Mouse (Mus musculus) forebrain, embryonic 16.5 days (tissue): ENCODE measurements around the gene Pakap. TPM values are rescaled to one million over a fixed set of nuclear protein-coding genes. Genes with fewer than 3 reads are reported as not detected.

Source experiments
- ATAC-seq: fragments of 200-750 bp; cut with Nextera tagmentation; 2 replicates; pipeline ENCODE4 v1.8.0; 2017; ENCODE audit warnings: mild to moderate bottlenecking, moderate library complexity
- H3K27ac ChIP-seq: fragments of 300-500 bp; sonication (generic); 2 replicates; pipeline ENCODE4 v1.5.1; 2014; ENCODE audit warnings: low read length, control low read depth
- H3K27me3 ChIP-seq: fragments of 300-500 bp; sonication (generic); replicated peaks from 2 replicates; pipeline ENCODE4 v1.6.1; 2014; ENCODE audit warnings: low read length; ENCODE audit not compliant: control insufficient read depth, insufficient read depth
- H3K36me3 ChIP-seq: fragments of 300-500 bp; sonication (generic); 2 replicates; pipeline ENCODE4 v1.6.1; 2014; ENCODE audit not compliant: control insufficient read depth, insufficient read depth
- H3K4me1 ChIP-seq: fragments of 300-500 bp; sonication (generic); replicated peaks from 2 replicates; pipeline ENCODE4 v1.6.1; 2014; ENCODE audit warnings: low read length; ENCODE audit not compliant: control insufficient read depth, insufficient read depth
- H3K4me2 ChIP-seq: fragments of 300-500 bp; sonication (generic); 2 replicates; pipeline ENCODE4 v1.6.1; 2014; ENCODE audit warnings: mild to moderate bottlenecking, low read length, control low read depth
- H3K4me3 ChIP-seq: fragments of 300-500 bp; sonication (generic); replicated peaks from 2 replicates; pipeline ENCODE4 v1.5.1; 2014; ENCODE audit warnings: mild to moderate bottlenecking, low read length, control low read depth
- H3K9ac ChIP-seq: fragments of 300-500 bp; sonication (generic); replicated peaks from 2 replicates; pipeline ENCODE4 v1.6.1; 2014; ENCODE audit warnings: low read depth, low read length, control low read depth
- H3K9me3 ChIP-seq: fragments of 300-500 bp; sonication (generic); 2 replicates; pipeline ENCODE4 v1.6.1; 2016; ENCODE audit warnings: low read length; ENCODE audit not compliant: control insufficient read depth
- WGBS: fragments of 180-500 bp; shearing (Covaris S2); extraction: QIAGEN DNeasy Blood & Tissue Kit; methylation state at CpG from one replicate; pipeline ENCODE4 v1.1.7; 2014; 5-methylcytosine and 5-hydroxymethylcytosine counted together
- polyA plus RNA-seq: library from polyadenylated mRNA; unstranded; fragments of >200 nt; fragmentation: Nextera tagmentation; extraction: Ambion mirVana; gene quantifications from 2 replicates; pipeline ENCODE4 v1.2.1, GENCODE M21; 2015

Gene Pakap
- polyA plus RNA-seq, 1 experiment from 2014 or later, result 6.4 TPM

DNA sequence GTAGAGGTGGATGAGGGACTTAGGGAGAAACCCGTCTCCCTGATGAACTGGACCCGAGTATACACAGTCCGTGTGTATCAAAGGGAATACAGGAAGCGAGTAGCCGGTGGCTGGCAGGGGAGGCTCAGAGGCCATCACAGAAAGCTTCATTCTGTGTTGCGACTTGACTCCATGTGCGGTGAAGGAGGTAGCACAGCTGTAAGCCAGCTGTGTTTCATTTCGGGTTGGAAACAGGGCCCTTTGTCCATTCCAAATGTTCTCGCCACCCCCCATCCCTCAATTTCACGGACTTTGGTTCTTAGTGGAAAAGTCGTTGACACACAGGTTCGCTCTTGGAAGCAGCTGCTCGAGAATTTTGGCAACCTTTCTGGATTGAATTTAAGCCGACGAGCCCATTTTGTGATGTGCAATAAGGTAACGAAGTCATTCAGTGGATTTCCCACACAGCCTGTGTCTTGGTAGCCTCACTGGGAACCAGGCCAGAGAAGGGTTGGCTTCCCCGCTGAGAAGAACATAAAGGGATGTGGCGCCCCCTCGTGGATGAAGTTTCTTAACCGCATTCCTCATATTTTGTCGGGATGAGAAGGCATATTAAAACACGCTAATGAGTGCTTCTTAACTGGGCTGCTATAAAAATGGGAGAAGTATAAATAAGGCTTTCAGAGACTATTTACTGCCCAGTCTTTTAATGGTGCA lies 39.4 kb downstream of the Pakap start:
- H3K9me3 ChIP-seq, result no peaks in the 10 kb centered on the region
- peaks cover 2% of the 10 kb centered on the region; the same call in 1 of the 2 replicates for H3K4me1 ChIP-seq
- H3K4me3 ChIP-seq, result no peak overlapping the region
- no peak overlapping the region for H3K9ac ChIP-seq
- H3K36me3 ChIP-seq, result no peaks in the 10 kb centered on the region
- WGBS, result 31% methylated on average over 22 of the region's 22 CpGs
- H3K27ac ChIP-seq, result no peak overlapping the region
- no peaks in the 10 kb centered on the region for H3K27me3 ChIP-seq
- H3K4me2 ChIP-seq, result peak overlapping the region; percentile 20
- peak; percentile 87 for ATAC-seq

DNA sequence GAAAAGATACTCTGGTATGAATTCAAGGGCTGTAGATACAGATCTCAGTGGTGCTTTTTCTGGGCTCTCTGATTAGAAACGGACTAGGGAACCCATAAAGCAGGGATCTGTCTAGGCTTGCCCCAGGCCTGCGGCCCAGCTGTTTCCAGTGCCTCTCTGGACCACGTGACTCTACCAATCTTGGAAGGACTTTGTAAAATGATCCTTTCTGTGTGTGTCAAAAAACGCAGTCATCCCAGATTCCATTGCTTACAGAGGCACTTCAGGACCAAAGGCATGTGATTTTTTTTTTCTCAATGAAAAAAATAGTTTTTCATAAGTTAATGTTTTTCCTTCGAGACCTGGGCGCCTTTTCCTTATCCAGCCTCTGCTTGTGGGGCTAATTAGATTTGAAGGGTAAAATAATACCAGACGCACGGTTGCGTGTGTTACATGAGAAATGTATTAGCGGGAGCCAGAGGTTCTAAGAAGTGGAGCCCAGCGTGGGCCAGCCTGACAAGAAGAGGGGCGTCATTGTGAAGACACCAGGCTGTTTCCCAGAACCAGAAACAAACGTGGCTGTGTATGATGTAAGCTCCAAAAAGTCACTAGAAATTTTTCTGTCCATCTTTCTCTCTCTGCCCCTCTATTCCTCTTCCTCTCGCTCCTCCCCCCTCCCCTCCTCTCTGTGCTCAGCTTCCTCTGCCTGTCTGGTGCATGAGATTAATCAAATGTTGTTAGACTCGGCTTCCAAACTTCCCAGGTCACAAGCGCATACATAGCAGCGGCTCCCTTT lies 43.5 kb downstream of the Pakap start:
- 52% methylated on average over 17 of the region's 17 CpGs for WGBS
- no peak overlapping the region for H3K4me3 ChIP-seq
- H3K36me3 ChIP-seq, result no peaks in the 10 kb centered on the region
- no peaks in the 10 kb centered on the region; the same call in 1 of the 2 replicates for H3K9me3 ChIP-seq
- H3K9ac ChIP-seq, result no peak overlapping the region
- H3K27me3 ChIP-seq, result no peaks in the 10 kb centered on the region
- peaks cover 2% of the 10 kb centered on the region; the same call in 1 of the 2 replicates for H3K4me1 ChIP-seq
- ATAC-seq, result no peak
- no peak overlapping the region for H3K27ac ChIP-seq
- H3K4me2 ChIP-seq, result no peak overlapping the region

DNA sequence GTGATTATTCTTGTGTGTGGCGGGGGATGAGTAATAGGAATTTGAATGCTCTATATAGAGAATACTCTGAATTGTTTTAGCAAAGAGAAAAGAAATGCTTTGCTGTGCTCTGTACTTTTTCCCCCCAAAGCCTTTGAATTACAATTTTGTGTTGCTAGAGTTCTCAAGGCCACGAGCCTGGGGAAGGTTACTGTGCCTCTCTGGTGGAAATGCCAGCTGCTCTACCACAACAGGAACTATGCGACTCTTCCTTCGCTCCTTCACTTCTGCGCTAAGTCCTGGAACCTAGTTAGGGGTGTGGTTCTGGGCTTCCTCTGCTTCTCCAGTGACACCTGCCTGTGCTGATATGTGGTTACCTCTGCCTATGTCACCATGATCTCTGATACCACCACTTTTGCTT lies 44.7 kb downstream of the Pakap start:
- Histone ChIP-seq H3K9ac (no peak overlapping the region), H3K36me3 (no peaks in the 10 kb centered on the region), H3K4me1 (no peaks in the 10 kb centered on the region), H3K4me2 (no peak overlapping the region), H3K4me3 (no peak overlapping the region), H3K9me3 (no peaks in the 10 kb centered on the region; the same call in 1 of the 2 replicates), H3K27me3 (no peaks in the 10 kb centered on the region), H3K27ac (no peak overlapping the region)
- 85% methylated on average over 5 of the region's 5 CpGs for WGBS
- no peak for ATAC-seq

DNA sequence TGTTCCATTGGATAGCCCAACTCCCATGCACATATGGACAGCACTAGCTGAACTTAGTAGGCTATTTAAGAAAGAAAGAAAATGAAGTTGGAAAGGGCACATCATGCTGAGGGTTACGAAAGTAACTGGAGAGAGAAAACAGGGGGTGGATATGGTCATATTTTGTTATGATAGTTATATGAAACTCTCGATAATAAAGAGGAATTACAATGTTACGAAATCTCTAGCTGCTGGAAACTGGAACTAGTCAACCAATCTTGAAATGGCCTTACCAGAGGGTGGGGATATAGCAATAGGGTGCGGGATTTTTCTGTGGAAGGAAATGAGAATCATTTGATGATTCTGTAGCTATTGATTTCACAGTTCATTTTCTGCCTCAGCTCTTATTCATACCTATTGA lies 46.7 kb downstream of the Pakap start:
- no peaks in the 10 kb centered on the region for H3K27me3 ChIP-seq
- no peak overlapping the region for H3K4me2 ChIP-seq
- no peak overlapping the region for H3K27ac ChIP-seq
- H3K36me3 ChIP-seq, result no peaks in the 10 kb centered on the region
- no peaks in the 10 kb centered on the region for H3K4me1 ChIP-seq
- no peak overlapping the region for H3K4me3 ChIP-seq
- no peak for ATAC-seq
- no peaks in the 10 kb centered on the region; the same call in 1 of the 2 replicates for H3K9me3 ChIP-seq
- H3K9ac ChIP-seq, result no peak overlapping the region
- 96% methylated on average over 4 of the region's 4 CpGs for WGBS

DNA sequence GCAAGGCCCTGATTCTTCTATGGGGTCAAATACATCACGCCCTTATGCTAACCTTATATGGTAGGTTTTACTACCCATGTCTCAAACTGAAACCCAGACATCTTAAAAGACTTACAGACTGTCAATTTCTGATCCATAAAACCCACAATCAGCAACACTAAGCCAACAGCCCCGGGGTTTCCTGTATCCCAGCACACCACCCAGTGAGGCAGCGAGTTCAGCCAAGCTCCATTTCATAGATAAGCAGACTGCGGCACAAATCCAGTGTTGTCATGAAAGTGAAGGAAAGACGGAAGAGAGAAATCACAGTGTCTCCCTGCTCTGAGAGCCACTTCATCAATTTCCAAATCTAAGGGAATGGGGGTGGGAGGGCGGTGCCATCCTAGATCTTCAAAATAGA lies 50.8 kb downstream of the Pakap start:
- H3K9ac ChIP-seq, result no peak overlapping the region
- no peak for ATAC-seq
- no peak overlapping the region for H3K27ac ChIP-seq
- 88% methylated on average over 6 of the region's 6 CpGs for WGBS
- no peaks in the 10 kb centered on the region for H3K36me3 ChIP-seq
- H3K4me3 ChIP-seq, result no peak overlapping the region
- H3K27me3 ChIP-seq, result no peaks in the 10 kb centered on the region
- H3K9me3 ChIP-seq, result no peaks in the 10 kb centered on the region; the same call in 1 of the 2 replicates
- no peak overlapping the region for H3K4me2 ChIP-seq
- H3K4me1 ChIP-seq, result no peaks in the 10 kb centered on the region

DNA sequence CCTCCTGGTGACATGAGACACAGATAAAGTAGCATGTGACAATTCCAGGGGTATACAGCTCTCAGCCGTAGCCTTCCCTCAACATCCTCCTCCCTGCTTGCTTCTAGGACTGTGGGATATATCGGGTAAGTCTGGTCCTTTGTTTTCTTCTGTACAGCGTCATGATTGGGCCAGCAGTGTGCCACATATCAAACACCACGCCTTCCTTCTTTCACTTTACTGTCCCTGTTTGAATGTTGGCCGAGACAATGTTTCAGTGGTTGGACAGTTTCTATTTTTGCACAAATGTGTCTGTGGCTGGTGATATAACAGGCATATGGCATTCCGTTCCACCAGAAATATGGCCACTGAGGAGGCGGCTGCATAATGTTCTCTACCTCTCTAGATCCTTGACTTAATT lies 54.8 kb downstream of the Pakap start:
- Histone ChIP-seq H3K27ac (no peak overlapping the region), H3K9me3 (no peaks in the 10 kb centered on the region), H3K4me1 (no peaks in the 10 kb centered on the region), H3K27me3 (no peaks in the 10 kb centered on the region), H3K4me2 (no peak overlapping the region), H3K4me3 (no peak overlapping the region), H3K36me3 (no peaks in the 10 kb centered on the region), H3K9ac (no peak overlapping the region)
- WGBS, result 84% methylated on average over 7 of the region's 7 CpGs
- ATAC-seq, result no peak

DNA sequence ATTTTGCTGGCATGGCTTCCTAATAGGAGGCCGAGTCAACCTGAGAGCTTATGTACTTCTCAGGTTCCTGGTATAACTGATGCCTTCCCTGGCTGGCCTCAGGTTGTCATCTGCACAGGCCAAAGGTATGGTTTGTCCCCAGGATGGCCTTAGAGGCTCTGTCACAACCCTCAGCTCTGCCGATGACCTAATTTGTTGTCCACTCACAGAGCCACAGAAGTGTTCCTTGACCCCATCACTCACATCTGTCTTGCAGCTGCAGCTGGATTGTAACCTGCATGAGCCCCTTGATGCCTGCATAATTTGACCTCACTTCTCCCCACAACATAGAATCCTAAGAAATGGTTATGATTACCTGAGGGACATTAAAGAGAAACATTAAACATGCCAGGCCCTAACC lies 56.8 kb downstream of the Pakap start:
- no peak overlapping the region for H3K4me2 ChIP-seq
- H3K9ac ChIP-seq, result no peak overlapping the region
- H3K4me3 ChIP-seq, result no peak overlapping the region
- H3K4me1 ChIP-seq, result no peaks in the 10 kb centered on the region
- H3K27ac ChIP-seq, result no peak overlapping the region
- H3K9me3 ChIP-seq, result no peaks in the 10 kb centered on the region
- no peaks in the 10 kb centered on the region for H3K36me3 ChIP-seq
- no peaks in the 10 kb centered on the region for H3K27me3 ChIP-seq
- no peak for ATAC-seq
- 87% methylated on average over 2 of the region's 2 CpGs for WGBS

DNA sequence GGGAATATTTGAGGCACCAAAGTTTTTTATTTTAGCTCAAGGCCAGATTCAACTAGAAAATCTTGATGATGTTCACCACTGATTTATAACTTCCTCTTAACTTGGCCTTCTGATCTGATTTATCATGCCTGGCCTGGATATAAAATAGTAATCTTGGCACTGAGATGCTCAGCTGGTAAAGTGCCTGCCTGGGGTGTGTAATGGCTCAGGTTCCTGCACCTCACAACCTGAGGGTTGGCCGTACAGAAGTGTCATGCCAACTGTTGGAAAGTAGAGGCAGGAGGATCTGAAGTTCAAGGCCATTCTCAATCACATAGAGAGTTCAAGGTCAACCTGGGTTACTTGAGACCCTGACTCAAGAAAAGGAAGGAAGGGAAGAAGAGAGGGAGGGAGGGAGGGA lies 57.3 kb downstream of the Pakap start:
- Histone ChIP-seq H3K4me2 (no peak overlapping the region), H3K4me1 (no peaks in the 10 kb centered on the region), H3K9ac (no peak overlapping the region), H3K36me3 (no peaks in the 10 kb centered on the region), H3K27me3 (no peaks in the 10 kb centered on the region), H3K9me3 (no peaks in the 10 kb centered on the region), H3K27ac (no peak overlapping the region), H3K4me3 (no peak overlapping the region)
- no peak for ATAC-seq
- whole genome bisulfite sequencing, result 83% methylated on average over 1 of the region's 1 CpGs

DNA sequence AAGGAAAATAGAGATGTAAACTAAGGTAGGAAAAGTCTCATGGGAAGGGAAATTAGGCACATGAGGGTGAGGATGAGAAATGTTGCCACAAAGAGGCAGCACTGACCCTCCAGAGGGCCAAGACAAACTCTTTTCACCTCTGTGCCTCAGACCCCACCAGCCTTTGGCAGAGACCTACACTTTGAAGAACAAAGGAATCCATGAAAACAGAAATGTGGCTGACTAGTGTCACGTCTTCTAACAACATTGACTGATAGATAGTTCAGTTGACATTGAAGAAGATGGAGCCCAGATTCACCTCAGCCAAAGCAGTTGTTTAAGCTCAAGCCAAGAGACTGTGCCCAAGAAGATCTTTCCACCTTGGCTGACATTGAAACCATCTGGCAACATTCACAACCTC lies 57.8 kb downstream of the Pakap start:
- Histone ChIP-seq H3K27ac (no peak overlapping the region), H3K9me3 (no peaks in the 10 kb centered on the region), H3K9ac (no peak overlapping the region), H3K4me2 (no peak overlapping the region), H3K27me3 (no peaks in the 10 kb centered on the region), H3K4me1 (no peaks in the 10 kb centered on the region), H3K4me3 (no peak overlapping the region), H3K36me3 (no peaks in the 10 kb centered on the region)
- ATAC-seq, result no peak
- WGBS, result 59% methylated on average over 1 of the region's 1 CpGs
